Mouse (Mus musculus) erythroblast, adult 5-6 weeks (primary cell): ENCODE data around the gene Igfbp6. TPM values are rescaled to one million over a fixed set of nuclear protein-coding genes. Genes with fewer than 3 reads are reported as not detected.

Experiments
- ATAC-seq: replicated peaks from 2 replicates; pipeline ENCODE4 v1.8.0; 2016; ENCODE audit warnings: moderate number of reproducible peaks, mild to moderate bottlenecking, moderate TSS enrichment, inconsistent platforms; ENCODE audit not compliant: poor library complexity, low FRiP score, severe bottlenecking
- total RNA-seq, 2 experiments: library from RNA; stranded (forward) in 1 of 2; stranded (reverse) in 1 of 2; fragments of 150-400 nt in 1 of 2; fragments of 200-764, 138-1000 nt in 1 of 2; gene quantifications; 2 replicates each; pipeline versions ENCODE4 v1.2.3 to v1.2.4; 2015 to 2017; ENCODE audit warnings: low replicate concordance in 2 of 2

The Igfbp6 gene
- total RNA-seq, 2 experiments from 2014 or later = not detected

GRCm38 (mm10) chr15:102195373-102195772, 51.2 kb downstream of the Igfbp6 start:
- ATAC-seq = no peak

DNA sequence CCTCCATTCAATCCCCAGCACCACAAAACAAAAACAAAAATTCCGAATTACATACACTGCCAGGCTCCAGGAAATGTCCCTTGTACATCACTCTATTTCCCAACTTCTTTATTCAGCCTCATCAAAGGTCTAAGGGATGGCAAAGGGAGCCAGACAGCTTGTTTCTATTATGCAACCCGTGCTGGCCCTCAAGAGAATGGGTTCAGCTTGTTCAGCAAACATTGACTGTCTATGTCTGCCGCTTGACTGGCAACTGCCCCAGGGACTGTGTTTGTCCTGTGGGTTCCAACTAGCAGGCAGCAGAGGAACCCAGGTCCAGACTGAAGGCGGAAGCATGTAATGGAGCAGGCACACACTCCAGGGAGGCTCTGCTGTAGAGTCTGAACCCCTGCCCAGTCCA, 54.7 kb downstream of the Igfbp6 start:
- ATAC-seq = no peak

Other genes starting within 250 kb of the Igfbp6 start
- gene Krt4, start 219.6 kb upstream of the Igfbp6 start, total RNA-seq (2015; ENCODE audit: low replicate concordance) = not detected in 2 replicates
- gene Krt4, start 219.6 kb upstream of the Igfbp6 start, total RNA-seq (2017; ENCODE audit: low replicate concordance) = not detected in 2 replicates
- not detected in 2 replicates for gene Krt79, start 204.0 kb upstream of the Igfbp6 start, total RNA-seq (2015; ENCODE audit: low replicate concordance)
- gene Krt79, start 204.0 kb upstream of the Igfbp6 start, total RNA-seq (2017; ENCODE audit: low replicate concordance) = not detected in 2 replicates
- not detected in 2 replicates for gene Krt78, start 190.1 kb upstream of the Igfbp6 start, total RNA-seq (2015; ENCODE audit: low replicate concordance)
- not detected in 2 replicates for gene Krt78, start 190.1 kb upstream of the Igfbp6 start, total RNA-seq (2017; ENCODE audit: low replicate concordance)
- not detected in 2 replicates for gene Krt8, start 139.9 kb upstream of the Igfbp6 start, total RNA-seq (2015; ENCODE audit: low replicate concordance)
- not detected in 2 replicates for gene Krt8, start 139.9 kb upstream of the Igfbp6 start, total RNA-seq (2017; ENCODE audit: low replicate concordance)
- 2.3 TPM in 1 of 2 replicates, not detected in the other for gene Krt18, start 116.2 kb upstream of the Igfbp6 start, total RNA-seq (2015; ENCODE audit: low replicate concordance)
- 2.8 TPM in 1 of 2 replicates, not detected in the other for gene Krt18, start 116.2 kb upstream of the Igfbp6 start, total RNA-seq (2017; ENCODE audit: low replicate concordance)
- gene Eif4b, start 70.6 kb upstream of the Igfbp6 start, total RNA-seq (2015; ENCODE audit: low replicate concordance) = 35.4 and 35.9 TPM in 2 replicates
- gene Eif4b, start 70.6 kb upstream of the Igfbp6 start, total RNA-seq (2017; ENCODE audit: low replicate concordance) = 58.0 and 81.1 TPM in 2 replicates
- not detected in 2 replicates for gene Tns2, start 43.9 kb upstream of the Igfbp6 start, total RNA-seq (2015; ENCODE audit: low replicate concordance)
- gene Tns2, start 43.9 kb upstream of the Igfbp6 start, total RNA-seq (2017; ENCODE audit: low replicate concordance) = not detected in 2 replicates
- 3.8 TPM in 1 of 2 replicates, not detected in the other for gene Spryd3, start 8.1 kb upstream of the Igfbp6 start, total RNA-seq (2015; ENCODE audit: low replicate concordance)
- 2.1 and 4.7 TPM in 2 replicates for gene Spryd3, start 8.1 kb upstream of the Igfbp6 start, total RNA-seq (2017; ENCODE audit: low replicate concordance)
- 1.0 TPM in 1 of 2 replicates, not detected in the other for gene Soat2, start 6.2 kb downstream of the Igfbp6 start, total RNA-seq (2015; ENCODE audit: low replicate concordance)
- 1.5 and 1.8 TPM in 2 replicates for gene Soat2, start 6.2 kb downstream of the Igfbp6 start, total RNA-seq (2017; ENCODE audit: low replicate concordance)
- 14.2 and 19.0 TPM in 2 replicates for gene Zfp740, start 58.9 kb downstream of the Igfbp6 start, total RNA-seq (2015; ENCODE audit: low replicate concordance)
- 15.7 and 21.5 TPM in 2 replicates for gene Zfp740, start 58.9 kb downstream of the Igfbp6 start, total RNA-seq (2017; ENCODE audit: low replicate concordance)
- gene Csad, start 60.4 kb downstream of the Igfbp6 start, total RNA-seq (2015; ENCODE audit: low replicate concordance) = 2.9 TPM in 1 of 2 replicates, not detected in the other
- gene Csad, start 60.4 kb downstream of the Igfbp6 start, total RNA-seq (2017; ENCODE audit: low replicate concordance) = 9.3 and 12.5 TPM in 2 replicates
- 36.8 and 55.3 TPM in 2 replicates for gene Itgb7, start 87.6 kb downstream of the Igfbp6 start, total RNA-seq (2015; ENCODE audit: low replicate concordance)
- gene Itgb7, start 87.6 kb downstream of the Igfbp6 start, total RNA-seq (2017; ENCODE audit: low replicate concordance) = 31.0 and 35.5 TPM in 2 replicates
- gene Rarg, start 113.2 kb downstream of the Igfbp6 start, total RNA-seq (2015; ENCODE audit: low replicate concordance) = 0.84 and 1.5 TPM in 2 replicates
- gene Rarg, start 113.2 kb downstream of the Igfbp6 start, total RNA-seq (2017; ENCODE audit: low replicate concordance) = 0.84 and 5.2 TPM in 2 replicates
- not detected in 2 replicates for gene Gm9918, start 126.2 kb downstream of the Igfbp6 start, total RNA-seq (2015; ENCODE audit: low replicate concordance)
- gene Gm9918, start 126.2 kb downstream of the Igfbp6 start, total RNA-seq (2017; ENCODE audit: low replicate concordance) = not detected in 2 replicates
- 5.9 and 15.6 TPM in 2 replicates for gene Mfsd5, start 135.1 kb downstream of the Igfbp6 start, total RNA-seq (2015; ENCODE audit: low replicate concordance)
- 2.5 and 10.7 TPM in 2 replicates for gene Mfsd5, start 135.1 kb downstream of the Igfbp6 start, total RNA-seq (2017; ENCODE audit: low replicate concordance)
- gene Espl1, start 151.9 kb downstream of the Igfbp6 start, total RNA-seq (2015; ENCODE audit: low replicate concordance) = 4.8 and 10.9 TPM in 2 replicates
- 29.3 and 37.1 TPM in 2 replicates for gene Espl1, start 151.9 kb downstream of the Igfbp6 start, total RNA-seq (2017; ENCODE audit: low replicate concordance)
- 71.1 and 131 TPM in 2 replicates for gene Pfdn5, start 181.8 kb downstream of the Igfbp6 start, total RNA-seq (2015; ENCODE audit: low replicate concordance)
- gene Pfdn5, start 181.8 kb downstream of the Igfbp6 start, total RNA-seq (2017; ENCODE audit: low replicate concordance) = 120 and 128 TPM in 2 replicates
- 9.4 and 10.0 TPM in 2 replicates for gene Myg1, start 187.3 kb downstream of the Igfbp6 start, total RNA-seq (2015; ENCODE audit: low replicate concordance)
- 14.3 and 14.9 TPM in 2 replicates for gene Myg1, start 187.3 kb downstream of the Igfbp6 start, total RNA-seq (2017; ENCODE audit: low replicate concordance)
- gene Aaas, start 206.4 kb downstream of the Igfbp6 start, total RNA-seq (2015; ENCODE audit: low replicate concordance) = 30.3 and 60.7 TPM in 2 replicates
- gene Aaas, start 206.4 kb downstream of the Igfbp6 start, total RNA-seq (2017; ENCODE audit: low replicate concordance) = 11.7 and 49.7 TPM in 2 replicates
- not detected in 2 replicates for gene Sp7, start 222.8 kb downstream of the Igfbp6 start, total RNA-seq (2015; ENCODE audit: low replicate concordance)
- not detected in 2 replicates for gene Sp7, start 222.8 kb downstream of the Igfbp6 start, total RNA-seq (2017; ENCODE audit: low replicate concordance)